Mouse (Mus musculus): Measurements from ENCODE around the gene Fam92a. TPM values are rescaled to one million over a fixed set of nuclear protein-coding genes. Genes with fewer than 3 reads are reported as not detected.
"Not testable (repeated sequence)": the region's sequence is repeated elsewhere in the genome, so short reads cannot be mapped to it uniquely, and the experiment has no call there.

Fam92a gene
- polyA plus RNA-seq, 1 experiment from 2014 or later: 65.7 TPM

GRCm38 (mm10) chr4:12140141-12140567 lies 31.7 kb downstream of the Fam92a start, which contains the start of gene Rbm12b1:
Rbm12b1 (plus strand) TSS chr4:12140264.
- not testable (repeated sequence) for H3K4me1 ChIP-seq (replicated peaks; ENCODE audit: control insufficient read depth, insufficient read depth); H3K36me3 ChIP-seq (ENCODE audit: control insufficient read depth, insufficient read depth, low read length); H3K9me3 ChIP-seq (ENCODE audit: control insufficient read depth, low read length); H3K27me3 ChIP-seq (ENCODE audit: control insufficient read depth, insufficient read depth, low read length)
- WGBS: 10% methylated on average over 17 of the region's 32 CpGs
- peak within 1 kb of the TSS; percentile 38 for H3K4me3 ChIP-seq (ENCODE audit: low read depth, low read length)
- peak; percentile 73 for DNase-seq (ENCODE audit: low spot score)
- 0 out of 2 replicates have a peak within 1 kb of the TSS, but pooled peaks have one; percentile 41 for H3K9ac ChIP-seq (ENCODE audit: low read length)
- TF ChIP-seq CTCF (IDR thresholded peaks at IDR 0.05; ENCODE audit: low read depth): peak; percentile 14; the same call in 1 of the 2 replicates
- H3K4me2 ChIP-seq (replicated peaks; ENCODE audit: low read depth): peak within 1 kb of the TSS; percentile 52
- ATAC-seq (ENCODE audit: low FRiP score, low TSS enrichment): peak; percentile 98
- peak within 1 kb of the TSS; percentile 49 for H3K27ac ChIP-seq (replicated peaks)

Other genes with a start within 250 kb of the Fam92a start
- gene Gm10604, start 190.8 kb downstream of the Fam92a start, polyA plus RNA-seq (2015; fragmentation: Nextera tagmentation; extraction: Ambion mirVana): 0.06 and 0.16 TPM in 2 replicates
- 4.7 and 5.6 TPM in 2 replicates for gene Rbm12b2, start 82.6 kb downstream of the Fam92a start, polyA plus RNA-seq (2015; fragmentation: Nextera tagmentation; extraction: Ambion mirVana)
- 2.3 and 2.4 TPM in 2 replicates for gene Rbm12b1, start 31.8 kb downstream of the Fam92a start, polyA plus RNA-seq (2015; fragmentation: Nextera tagmentation; extraction: Ambion mirVana)

All from stomach, postnatal 0 days (tissue).